Mouse (Mus musculus): Measurements from ENCODE around the gene Atp2c2.
A peak's percentile ranks its signal among the peaks of the same experiment; 100 is the strongest.

The Atp2c2 gene

DNA sequence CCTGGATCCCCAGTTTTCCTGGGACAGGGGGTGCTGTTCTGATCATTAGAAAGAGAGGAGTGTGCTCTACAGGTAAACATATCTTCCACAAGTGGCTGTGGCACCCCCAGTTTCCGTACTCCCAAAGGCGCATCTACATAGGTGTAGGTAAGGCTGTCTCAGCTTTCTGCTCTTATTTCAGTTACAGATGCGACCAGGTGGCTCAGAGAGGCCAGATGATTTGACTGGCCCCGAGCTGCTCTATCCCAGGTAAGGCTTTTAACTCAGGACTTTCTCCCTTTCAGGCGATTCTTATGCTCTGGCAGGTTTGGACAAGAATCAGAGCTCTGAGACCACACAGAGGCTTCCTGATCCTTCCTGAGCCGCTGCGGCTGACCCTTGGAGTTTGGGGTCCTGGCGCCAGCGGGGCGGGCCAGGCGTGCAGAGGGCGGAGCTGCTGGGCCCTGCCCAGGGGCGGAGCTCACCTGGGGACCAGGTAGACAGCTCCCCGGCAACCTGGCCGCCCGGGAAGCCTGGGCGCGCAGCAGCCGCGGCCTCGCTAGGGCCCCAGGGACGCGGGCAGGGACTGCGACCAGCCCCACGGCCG is at the start of gene Atp2c2:
TSS of gene Atp2c2 (plus strand) at position 461 of the 586 bp plus-strand sequence.
- no peak for DNase-seq

DNA sequence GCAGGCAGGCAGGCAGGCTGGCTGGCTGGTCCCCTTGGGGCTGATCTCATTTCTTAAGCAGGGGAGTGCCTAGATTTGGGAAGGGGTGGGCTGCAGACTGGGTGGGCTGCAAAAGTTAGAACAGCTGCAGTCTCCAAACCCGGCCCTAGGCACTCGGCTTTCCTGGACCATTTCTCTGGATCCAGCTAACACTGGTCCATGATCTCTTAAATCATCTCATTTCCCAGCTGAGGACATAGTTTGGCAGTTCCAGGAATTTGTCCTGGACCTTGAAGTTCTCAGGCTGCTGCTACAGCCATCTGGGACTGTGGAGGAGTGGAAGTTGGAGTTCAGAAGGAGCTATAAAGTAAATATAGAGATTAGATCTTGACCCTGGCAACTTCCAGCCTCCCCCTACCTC is 48.5 kb upstream of the Atp2c2 start:
- no peak for DNase-seq

DNA sequence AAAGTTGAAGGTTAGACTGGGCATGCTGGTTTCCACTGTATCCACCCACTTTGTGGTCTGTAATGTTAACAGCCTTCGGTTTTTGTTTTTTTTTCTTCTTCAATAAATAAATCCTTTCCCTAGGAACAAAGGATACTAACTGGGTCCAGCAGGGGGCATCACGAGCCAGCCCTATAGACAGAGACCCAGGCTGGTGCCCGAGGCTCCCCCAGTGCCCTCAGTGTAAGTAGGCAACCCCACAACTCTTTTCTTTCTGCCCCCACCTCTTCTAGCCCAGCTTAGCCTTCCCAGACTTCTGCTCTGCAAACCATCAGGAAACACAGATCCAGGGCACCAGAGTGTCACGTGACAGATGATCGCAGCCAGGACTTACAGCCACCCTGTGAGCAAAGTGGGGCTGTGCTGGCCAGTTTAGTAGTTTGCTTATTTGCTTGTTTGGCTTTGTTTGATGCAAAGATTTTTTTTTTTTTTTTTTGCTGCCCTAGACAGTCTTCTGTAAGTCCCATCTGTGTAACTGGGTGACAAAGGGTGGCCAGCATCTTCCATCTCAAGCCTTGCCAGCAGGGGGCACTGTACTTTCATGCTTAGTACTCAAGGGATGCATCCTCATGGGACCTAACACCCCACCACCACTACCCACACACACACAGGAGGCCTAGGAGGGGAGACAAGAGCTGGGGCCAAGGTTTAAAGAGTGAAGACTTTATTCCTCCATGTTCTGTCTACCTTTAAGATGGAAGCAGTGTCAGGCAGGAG is 42.9 kb upstream of the Atp2c2 start:
- no peak for DNase-seq

DNA sequence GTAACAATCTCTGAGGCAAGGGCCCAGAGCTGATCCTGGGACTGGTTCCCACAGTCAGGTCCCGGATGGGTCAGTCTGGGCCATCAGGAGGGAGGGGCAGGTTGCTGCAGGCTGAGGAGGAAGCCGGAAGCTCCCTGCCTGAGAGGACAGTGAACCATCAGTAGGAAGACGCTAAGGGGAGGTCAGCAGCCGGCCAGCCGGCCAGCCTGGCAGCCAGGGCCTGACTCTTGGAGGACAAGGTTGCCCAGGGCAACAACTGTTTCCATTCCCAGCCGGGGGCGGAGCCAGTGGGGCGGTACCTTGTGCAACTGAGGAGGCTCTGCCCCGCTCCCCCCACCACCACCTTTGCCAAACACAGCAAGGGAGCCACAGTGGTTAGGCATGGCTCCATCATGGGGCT is 38.7 kb upstream of the Atp2c2 start:
- DNase-seq: peak in 1 of 2 experiments; percentile 33

DNA sequence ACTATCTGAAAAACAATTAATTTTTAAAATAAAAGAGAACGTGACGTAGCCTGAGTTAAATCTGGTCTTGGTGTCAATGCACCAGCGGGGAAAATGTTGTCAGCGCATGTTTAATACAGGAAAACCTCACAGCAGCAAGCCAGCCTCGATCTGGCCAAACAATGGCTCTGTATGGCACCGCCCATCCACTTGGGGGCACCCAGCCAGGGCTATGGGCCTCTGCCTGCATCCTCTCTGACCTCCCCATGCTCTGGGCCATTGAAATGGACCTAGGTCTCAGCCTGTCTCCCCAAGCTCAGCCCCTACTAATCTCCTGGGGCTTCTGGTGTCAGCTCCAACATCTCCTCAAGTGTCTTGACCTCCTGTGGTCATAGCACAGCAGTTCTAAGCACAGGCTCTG is 37.9 kb upstream of the Atp2c2 start:
- DNase-seq: no peak

DNA sequence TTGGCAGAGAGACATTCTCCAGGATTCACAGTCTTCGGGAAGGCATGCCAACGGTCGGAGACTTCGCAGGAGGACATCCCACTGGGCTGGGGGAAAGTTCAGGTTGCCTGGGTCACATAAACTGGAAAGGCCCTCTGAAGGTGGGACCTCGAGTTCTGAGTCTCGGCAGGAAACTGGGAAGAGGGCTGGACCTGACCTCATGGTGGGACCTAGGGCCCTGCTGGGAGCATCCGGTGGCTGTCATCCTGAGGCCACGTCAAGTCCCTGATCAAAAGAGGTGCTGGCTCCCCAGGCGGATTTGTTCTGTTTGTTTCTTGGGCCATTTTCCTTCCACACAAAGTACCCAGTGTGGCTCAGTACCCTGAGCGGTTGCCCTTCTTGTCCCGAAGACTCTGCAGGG is 36.4 kb upstream of the Atp2c2 start:
- no peak for DNase-seq

DNA sequence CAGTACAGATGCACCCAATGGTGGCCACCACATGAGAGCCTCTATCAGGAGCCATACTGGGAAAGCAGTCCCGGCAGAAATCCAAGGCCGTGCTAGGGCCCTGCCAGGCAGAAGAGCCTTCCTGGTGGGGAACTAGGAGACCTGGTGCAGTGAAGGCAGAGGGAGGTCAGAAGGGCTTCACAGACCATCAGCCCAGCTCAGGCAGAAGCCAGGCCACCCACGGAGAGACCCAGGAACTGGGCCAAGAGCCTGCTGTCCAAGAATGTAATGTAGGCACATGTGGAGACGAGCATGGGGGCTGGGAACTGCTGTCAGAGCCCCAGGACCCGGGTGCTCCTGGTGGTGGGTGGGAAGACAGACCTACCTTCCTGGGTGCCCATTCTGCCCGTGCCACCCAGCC is 34.5 kb upstream of the Atp2c2 start:
- no peak for DNase-seq

DNA sequence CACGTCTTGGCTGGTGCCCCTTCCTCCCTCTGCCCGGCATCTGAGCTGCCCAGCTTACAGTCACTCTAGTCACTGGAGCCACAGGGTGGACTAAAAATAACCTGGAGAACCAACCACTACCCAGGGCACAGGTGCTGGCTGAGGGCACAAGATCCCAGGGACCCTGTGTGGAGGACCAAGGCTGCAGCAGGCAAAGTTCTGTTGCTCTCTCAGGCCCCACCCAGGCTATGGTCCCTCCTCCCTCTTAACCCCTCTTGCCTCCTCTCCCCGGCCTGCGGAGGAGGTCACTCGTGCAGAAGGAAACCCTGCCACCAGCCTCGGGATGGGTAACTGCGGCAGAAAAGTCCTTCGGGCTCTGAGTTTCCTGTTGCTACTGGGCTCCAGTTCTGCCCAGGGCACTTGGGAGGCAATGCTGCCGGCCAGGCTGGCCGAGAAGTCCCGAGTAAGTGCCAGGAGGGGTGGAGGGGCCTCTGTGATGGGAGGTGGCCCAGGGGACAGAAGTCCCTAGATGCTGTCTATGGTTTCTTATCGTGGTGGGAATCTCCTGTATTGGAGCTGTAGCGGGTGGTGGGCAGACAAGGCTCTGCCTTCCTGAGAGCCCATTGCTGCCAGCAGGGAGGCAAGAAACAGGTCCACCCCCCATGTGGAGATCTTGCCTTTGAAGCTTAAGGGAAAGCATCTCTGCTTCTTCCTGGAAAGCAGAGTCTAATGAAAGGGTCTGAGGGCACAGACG is 33.4 kb upstream of the Atp2c2 start, which contains the start of gene Wfdc1:
TSS of gene Wfdc1 (plus strand) at position 147 of the 733 bp plus-strand sequence.
- no peak for DNase-seq

DNA sequence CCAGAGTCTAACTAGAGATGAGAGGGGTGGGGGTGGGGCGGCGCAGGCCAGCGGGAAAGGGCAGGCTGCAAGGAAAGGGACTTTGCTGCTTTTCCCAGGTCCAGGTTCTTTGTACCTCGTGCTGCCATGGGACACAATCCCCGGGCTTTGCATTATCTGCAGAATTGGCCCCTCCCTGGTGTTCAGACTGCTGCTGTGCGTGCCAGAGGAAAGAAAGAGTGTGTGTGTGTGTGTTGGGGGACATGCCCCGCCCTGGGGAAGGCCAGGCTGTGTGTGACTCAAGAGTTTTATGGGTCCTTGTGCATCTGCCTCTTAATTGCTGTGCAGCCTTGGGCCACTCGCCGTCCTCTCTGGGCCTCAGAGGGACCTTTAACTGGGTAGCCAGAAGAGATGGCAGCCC is 31.4 kb upstream of the Atp2c2 start:
- DNase-seq: no peak

DNA sequence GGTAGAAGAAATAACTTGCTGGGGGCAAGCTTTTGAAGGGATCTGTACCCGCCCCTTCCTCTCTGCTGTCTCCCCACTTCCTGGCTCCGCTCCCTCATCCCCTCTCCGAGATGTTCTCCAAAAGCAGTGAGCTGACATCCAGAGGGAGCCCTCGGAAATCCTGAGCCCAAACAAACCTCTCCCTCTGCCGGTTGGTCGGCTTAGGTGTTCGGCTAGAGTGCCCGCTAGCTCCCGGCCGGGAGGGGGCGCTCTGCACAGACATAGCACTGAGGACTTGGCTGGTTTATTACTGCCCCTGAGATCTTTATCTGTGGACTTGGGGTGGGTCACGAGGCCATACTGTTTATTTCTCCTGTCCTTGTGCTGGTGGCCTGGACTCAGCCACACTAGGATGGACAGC is 30.5 kb upstream of the Atp2c2 start:
- no peak for DNase-seq

DNA sequence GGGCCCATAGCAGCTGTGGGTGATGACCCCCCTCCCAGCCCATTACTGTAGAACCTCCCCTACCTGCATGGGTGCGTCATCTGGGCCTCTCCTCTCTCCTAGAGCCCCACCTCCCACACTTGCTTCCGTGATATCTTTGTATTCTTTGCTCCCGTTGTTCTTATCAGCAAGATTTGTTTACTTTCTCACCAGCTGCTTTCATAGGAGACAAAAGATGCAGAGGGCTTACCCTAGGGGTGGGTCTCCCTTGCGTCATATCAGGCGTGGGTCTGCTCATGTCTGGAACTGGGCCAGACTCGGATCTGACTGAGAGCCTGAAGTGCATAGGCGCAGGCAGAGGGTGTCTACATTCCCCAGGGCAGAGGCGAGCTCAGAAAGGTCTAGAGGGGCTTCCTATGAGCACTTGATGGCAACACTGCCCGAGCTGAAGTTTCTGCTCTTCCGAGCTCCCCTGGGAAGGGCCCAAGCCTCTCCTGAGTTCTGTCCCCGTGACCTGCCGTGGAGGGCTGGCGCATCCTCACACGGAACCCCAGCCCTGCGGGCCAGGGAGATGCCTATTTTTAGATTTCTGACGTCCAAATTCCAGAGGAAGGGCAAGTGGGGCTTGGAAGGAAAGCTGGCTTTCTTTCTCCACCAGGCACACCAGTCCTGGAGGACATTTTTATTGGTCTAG is 29.3 kb upstream of the Atp2c2 start:
- no peak for DNase-seq

DNA sequence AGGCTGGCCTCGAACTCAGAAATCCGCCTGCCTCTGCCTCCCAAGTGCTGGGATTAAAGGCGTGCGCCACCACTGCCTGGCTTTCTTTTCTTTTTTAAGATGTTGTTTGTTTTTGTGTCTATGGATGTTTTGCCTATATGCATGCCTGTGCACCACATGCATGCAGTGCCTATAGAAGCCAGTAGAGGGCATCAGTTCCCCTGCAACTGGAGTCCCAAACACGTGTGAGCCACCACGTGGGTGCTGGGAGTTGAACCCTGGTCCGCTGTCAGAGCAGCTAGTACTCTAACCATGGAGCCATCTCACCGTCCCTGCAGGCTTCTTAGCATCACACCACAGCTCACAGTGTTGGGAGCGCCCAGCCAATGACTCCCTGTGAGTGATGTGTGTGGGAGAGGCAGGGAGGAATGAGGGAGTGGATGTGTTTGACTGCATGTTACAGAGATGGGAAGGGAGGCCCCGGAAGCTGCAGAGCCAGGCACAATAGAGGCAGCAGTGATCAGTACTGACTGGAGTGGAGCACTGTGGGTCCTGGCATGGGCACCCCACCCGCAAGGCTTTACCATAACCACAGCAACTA is 25.7 kb upstream of the Atp2c2 start:
- DNase-seq: no peak

DNA sequence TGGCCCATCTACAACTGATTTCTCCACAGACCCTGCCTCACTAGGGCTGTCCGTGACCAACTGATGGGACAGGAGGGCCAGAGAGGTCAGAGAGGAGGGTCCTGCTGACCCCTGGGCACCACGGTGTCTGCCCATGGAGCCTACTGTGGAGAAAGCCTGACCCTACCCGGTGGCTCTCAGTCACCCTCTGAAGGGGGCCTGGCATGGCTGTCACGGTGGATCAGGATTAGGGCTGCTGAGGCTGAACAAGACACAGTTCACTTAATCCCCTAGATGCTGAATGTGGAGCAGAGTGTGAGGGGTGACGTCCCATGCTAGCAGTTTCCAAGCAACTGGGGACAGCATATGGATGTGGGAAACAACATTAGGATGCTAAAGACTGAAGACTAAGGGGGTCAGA is 24.4 kb upstream of the Atp2c2 start:
- no peak for DNase-seq

DNA sequence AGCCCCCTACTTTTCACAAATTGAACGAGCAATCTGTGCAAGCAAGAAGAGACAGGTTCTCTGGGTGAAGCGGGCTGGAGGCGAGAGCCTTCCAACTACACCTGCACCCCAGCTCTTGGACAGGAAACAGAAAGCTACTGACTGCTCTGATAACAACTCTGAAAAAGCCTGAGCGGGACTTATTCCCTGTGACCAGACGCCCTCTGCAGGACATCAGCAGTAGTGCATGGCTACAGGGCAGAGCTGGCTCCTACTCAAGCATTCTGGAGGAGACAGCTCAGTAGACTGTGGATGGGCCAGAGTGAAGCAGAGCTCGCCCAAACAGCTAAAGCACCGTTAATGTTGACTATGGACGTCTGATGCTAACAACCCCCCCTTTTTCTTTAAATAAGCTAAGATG is 23.4 kb upstream of the Atp2c2 start:
- peak; percentile 90 to 95 for DNase-seq

DNA sequence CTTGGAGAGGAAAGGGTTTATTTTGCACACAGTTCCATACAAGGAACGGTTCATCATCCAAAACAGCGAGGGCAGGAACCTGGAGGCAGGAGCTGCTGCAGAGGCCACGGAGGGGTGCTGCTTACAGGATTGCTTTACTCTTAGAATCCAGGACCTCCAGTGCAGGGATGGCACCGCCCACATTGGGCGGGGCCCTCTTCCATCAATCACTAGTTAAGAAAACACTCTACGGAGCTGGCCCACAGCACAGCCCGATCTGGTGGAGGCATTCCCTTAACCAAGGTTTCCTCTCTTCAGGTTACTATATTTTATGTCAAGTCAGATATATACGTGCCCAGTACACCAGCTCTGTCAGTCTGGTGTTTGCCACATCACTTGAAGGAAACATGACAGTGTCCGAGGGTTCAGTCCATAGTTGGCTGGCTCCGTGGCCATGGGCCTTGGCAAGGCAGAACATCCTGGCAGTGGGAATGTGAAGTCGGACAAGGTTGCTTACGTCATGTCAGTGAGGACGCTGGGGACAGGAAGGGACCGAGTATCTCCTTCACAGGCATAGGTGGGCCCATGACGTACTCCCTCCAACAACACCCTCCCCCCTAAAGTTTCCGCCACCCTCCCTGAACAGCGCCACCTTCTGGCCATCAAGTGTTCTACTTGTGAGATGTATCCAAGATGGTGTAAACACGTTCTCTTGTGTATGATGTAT is 21.5 kb upstream of the Atp2c2 start:
- DNase-seq: no peak

DNA sequence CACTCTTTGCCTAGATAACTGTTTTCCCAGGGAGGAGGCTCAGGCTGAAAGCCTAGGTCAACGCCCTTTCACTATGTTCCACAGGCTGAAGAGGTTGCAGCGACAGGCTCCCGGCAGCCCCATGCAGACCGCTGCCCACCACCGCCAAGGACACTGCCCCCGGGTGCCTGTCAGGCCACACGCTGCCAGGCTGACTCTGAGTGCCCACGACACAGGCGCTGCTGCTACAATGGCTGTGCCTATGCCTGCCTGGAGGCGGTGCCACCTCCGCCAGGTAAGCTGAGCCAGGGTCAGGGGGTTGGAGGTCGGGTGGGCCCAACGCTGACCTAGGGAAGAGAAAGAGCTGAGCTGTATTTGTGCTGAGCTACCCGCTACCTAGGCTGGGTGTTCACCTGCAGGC is 20.6 kb upstream of the Atp2c2 start:
- no peak for DNase-seq

DNA sequence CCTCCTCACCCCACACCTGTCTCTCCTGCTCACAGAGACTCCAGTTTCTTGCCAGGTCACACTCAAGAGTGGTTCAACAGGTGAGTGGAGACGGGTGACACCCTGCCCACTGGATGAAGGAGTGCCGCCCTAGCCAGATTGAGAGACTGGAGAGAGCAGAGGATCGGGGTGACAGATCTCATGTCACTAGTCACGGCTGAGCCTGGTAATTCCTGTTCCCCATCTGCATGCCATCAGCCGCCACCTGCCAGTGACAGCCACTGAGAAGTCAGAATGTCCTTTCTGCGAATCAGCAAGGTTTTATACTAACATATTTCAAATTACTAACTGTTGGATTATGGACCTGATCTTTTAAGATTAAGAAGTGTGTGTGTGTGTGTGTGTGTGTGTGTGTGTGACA is 9.2 kb upstream of the Atp2c2 start:
- DNase-seq: no peak

DNA sequence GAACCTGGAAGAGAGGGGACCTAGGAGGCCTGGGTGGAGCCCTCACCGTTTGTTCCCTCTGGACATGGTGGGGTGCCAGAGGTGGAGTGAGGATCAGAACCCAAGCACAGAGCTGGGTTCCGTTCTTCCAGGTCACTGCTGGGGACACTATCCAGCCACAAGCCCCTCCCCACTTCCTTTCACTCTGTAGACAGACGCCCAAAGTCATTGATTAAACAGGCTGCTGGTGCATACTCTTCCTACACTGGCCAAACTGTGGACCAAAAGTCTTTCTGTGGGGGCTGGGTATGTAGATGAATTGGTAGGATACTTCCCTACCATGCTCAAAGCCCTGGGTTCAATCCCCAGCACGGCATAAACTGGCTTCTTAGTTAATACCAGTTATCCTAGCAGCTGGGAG is 7.8 kb upstream of the Atp2c2 start:
- no peak for DNase-seq

DNA sequence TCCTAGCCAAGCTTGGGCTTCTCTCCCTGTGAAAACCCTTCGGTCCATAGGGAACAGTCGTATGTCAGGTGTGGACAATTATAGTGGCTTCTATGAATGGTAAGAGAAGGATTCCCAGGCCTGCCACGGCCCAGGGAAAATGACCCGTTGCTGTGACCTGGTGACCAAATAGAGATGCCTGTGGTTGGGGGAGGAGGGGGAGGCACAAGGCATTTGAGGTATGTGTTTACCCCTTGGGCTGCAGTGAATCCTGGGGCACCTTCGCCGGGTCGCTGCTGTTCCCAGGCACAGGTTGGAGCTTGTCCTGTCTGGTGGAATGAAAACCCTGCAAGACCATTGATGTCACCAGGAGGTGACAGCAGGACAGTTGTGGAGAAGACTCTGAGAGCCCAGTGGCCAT is 5.1 kb upstream of the Atp2c2 start:
- no peak for DNase-seq

DNA sequence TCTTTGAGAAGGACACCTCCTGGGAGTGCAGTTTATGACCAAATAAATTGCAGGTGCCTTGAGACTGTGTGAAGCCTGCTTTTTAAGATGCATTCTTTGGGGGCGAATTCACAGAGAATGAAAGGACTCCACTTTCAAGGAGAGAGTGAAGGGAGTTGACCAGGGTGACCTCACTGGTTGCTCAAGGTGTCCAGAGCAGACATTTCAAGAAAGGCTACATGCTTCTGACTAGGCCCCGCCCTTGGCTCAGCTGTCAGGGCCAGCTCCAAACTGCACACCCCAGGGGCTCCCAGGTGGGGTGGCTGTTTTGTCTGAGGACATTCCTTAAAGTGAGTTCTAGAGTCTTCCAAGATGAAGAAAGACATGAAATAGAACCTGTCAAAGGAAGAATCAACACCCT is 2.6 kb upstream of the Atp2c2 start:
- DNase-seq: no peak

DNA sequence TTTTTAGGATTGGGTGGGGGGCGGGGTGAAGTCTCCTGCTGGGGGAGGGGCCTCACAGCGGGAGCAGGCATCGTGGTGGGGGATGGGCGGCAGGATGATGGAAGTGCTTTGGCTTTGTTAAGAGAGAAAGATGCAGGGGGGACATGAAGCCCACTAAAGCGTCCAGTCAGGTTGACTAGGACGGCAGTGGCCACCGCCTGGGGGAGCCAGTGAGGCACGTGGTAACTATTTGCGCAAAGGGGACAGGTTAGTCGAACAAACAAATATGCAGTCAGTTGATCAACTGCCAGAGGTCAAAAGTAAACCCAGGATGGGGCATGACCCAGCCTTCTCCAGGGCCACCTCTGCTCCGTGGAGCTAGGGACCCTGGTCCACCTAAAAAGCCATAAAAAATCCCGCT is 849 bp upstream of the Atp2c2 start:
- DNase-seq: peak; percentile 24 to 38

DNA sequence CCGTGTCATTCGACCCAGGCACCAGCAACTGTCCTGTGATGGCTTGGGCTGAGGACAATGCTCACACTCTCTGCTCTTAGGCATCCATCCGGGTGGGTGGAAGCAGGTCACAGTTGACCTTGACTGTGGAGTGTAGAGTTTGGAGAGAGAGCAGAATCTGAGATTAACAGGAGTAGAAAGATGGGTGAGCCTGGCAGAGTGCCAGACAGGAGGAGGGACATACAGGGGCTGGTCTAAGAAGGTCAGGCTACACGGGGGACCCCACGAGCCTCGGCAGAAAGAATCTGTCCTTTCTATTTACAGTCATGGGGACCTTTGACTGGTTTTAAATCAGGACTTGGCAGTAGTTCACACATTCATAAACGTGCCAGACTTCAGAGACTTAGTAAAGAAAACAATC is 3.2 kb downstream of the Atp2c2 start:
- no peak for DNase-seq

DNA sequence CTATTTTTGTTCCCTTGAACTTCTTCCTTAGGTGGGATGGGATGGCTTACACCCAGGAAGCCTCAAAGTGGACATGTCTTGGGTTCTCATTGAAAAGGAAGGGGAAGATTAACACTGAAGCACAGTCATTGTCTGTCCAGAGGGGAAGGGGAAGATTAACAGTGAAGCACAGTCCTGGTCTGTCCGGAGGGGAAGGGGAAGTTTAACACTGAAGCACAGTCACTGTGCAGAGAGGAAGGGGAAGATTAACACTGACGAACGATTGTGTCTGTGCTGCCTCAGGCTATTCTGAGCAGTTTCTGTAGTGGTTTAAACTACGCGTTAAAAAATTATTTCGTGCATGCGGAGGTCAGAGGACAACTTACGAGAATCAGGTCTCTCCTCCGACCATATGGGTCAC is 7.3 kb downstream of the Atp2c2 start:
- no peak for DNase-seq
